Mouse (Mus musculus) WW6 (cell line): ENCODE results near the gene Bri3bp.
"Not testable (repeated sequence)": the region's sequence is repeated elsewhere in the genome, so short reads cannot be mapped to it uniquely, and the experiment has no call there.

Source experiments
- DNase-seq: peaks from one replicate; pipeline ENCODE4 v3.0.0-alpha.2; 2013; ENCODE audit warnings: low read depth, low spot score

The Bri3bp gene

DNA sequence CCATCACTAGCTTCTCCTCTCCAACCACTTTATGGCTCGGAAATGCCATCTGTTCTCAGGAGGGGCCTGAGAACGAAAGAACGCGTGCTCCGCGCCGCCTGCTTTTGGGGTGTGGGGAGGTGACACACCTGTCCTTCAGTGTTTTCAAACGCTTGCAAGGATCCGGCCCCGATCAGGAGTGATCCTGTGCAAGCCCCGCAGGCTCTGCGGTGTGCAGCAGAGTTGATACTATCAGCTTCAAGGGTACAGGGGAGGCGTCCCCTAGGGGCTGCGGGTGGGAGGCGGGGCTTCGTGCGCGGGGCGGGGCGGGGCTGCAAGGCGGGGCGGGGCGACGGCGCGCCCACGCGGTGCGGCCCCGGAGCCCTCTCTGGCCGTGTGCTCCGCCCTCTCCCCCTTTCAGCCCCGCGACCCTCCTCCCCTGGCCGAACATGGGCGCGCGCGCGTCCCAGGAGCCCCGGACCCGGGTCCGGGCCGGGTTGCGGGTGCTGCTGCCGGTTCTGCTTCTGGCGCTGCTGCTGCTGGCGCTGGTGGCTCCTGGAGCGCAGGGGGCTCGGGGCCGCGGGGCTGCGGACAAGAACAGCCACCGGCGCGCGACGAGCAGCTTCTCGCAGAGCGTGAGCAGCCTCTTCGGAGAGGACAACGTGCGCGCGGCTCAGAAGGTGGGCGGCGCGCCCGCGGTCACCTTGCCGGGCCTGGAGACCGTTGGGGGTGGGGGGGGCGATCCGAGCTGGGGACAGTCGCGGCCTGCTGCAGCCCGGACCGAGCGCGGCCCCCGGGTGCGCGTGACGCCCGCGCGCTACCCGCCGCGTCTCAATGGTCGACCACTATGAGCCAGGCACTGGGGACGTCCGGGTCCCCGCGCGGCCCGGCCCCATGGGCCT, at the start of gene Bri3bp:
Gene Bri3bp, plus strand, starts transcription at position 335 of the 881 bp plus-strand sequence.
- DNase-seq, result peak; percentile 48

GRCm38 (mm10) chr5:125391609-125392008, 49.8 kb upstream of the Bri3bp start:
- DNase-seq, result no peak

- DNase-seq, result not testable (repeated sequence)
These were observed 49.2 kb upstream of the Bri3bp start for GRCm38 (mm10) chr5:125392176-125392575.

- no peak for DNase-seq
These were observed 48.8 kb upstream of the Bri3bp start for GRCm38 (mm10) chr5:125392618-125392976.

GRCm38 (mm10) chr5:125392977-125393621, 48.3 kb upstream of the Bri3bp start:
- no peak for DNase-seq

DNA sequence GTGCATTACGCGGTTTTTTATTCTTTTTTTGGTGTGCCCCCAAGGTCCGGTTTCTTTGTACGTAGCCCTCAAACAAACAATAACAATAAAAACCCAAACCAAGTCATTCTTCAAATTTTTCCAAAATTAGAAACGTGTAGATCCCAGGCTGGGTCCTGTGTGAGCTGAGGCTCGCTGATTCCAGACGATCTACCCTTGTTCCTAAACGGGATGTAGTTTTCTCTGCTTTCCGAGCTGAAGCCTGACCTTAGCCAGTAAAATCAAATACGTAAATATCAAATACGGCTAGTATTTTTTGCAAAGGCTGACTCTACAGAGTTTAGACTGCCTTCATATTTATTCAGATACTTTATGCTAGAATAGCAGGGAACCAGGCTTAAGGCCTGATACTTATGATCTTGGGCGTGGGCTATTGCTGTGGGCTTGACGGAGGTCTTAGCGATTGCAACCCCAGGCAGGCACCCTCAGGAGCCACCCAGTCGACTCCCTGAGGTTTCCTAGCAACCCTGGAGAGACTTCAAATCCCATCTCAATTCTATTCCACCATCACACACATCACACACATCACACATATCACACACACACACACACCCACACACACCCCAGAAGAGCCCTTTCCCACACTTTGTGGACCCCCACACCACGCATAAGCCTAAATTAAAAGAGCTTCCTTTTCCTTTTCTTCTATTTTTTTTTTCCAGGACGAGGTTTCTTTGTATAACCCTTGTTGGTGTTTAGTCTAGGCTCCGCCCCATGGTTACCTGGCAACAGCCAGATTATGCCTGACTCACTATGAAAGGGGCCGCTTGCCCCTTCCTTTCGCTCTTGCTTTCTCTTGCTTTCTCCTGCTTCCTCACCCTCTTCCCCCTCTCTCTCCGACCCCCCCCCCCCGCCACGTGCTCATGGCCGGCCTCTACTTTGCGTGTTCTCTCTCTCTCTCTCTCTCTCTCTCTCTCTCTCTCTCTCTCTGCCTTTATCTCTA, 47.5 kb upstream of the Bri3bp start:
- no peak for DNase-seq

GRCm38 (mm10) chr5:125395008-125395407, 46.4 kb upstream of the Bri3bp start:
- DNase-seq, result no peak

- no peak for DNase-seq
These were observed 40.5 kb upstream of the Bri3bp start for GRCm38 (mm10) chr5:125400903-125401302.

DNA sequence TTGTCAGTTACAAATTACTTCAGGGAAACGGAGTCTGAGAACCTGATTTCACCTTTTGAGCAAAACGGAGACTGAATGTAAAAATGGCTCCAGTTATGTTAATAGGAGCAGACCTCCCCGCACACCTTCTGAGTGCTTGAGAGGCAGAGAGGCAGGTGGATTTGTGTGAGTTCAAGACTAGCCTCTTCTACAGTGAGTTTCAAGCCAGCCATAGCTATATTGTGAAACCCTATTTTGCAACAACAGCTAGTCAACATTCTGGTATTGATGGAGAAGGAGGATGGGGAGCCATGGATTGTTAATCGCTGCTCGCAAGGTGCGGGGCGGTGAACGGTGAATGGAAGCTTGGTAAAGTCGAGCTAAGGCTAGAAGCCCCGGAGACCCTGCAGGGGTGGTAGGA, 38.9 kb upstream of the Bri3bp start:
- DNase-seq, result no peak

DNA sequence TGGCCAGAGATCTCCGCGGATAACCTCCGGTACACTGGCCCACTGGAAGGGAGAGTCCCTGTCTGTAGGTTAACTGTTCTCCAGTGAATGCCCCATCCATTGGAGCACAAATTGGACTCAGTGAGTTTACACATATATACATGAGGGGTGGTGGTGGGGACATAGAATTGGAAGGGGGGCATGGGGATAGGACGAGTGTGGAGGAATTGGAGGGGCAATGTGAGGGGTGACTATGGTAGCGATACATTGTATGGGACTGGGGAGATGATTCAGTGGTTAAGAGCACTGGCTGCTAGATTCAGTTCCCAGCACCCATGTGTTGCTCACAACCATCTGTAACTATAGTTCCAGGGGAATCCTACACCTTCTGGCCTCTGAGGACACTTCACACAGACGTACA, 38.4 kb upstream of the Bri3bp start:
- DNase-seq, result no peak

- no peak for DNase-seq
These were observed 37.6 kb upstream of the Bri3bp start for GRCm38 (mm10) chr5:125403481-125404465.

- DNase-seq, result no peak
These were observed 36.8 kb upstream of the Bri3bp start for GRCm38 (mm10) chr5:125404536-125404902.

GRCm38 (mm10) chr5:125404903-125405545, 36.3 kb upstream of the Bri3bp start:
- DNase-seq, result no peak

DNA sequence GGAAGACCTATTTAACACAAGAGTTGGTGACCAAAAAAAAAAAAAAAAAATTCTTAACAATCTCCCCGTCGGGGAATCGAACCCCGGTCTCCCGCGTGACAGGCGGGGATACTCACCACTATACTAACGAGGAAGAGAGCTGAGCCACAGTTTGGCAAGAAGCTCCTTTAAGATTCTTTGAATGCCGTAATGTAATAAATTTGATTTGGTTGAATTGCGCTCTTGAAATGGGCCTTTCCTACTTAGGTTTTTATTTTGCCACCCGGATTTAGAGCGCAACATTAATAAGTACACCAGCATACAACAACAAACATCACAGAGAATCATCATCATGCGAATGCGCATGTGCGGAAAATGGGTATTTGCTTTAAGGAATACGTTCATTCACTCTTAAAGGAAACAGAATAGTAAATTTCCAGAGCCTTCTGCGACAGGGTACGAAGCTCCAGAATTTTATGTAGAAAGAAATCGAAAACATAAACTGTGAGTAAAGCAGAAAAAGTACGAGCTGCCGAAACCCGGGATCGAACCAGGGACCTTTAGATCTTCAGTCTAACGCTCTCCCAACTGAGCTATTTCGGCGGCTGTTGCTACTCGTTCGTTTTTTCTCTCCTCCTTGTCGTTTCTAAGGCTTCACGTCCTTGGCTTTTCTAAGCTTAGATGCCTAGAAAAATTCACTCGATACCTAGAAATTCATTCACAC, 35.7 kb upstream of the Bri3bp start:
- DNase-seq, result no peak

- DNase-seq, result no peak
These were observed 34.9 kb upstream of the Bri3bp start for GRCm38 (mm10) chr5:125406322-125407016.

GRCm38 (mm10) chr5:125407020-125407830, 34.1 kb upstream of the Bri3bp start:
- no peak for DNase-seq

GRCm38 (mm10) chr5:125407910-125408575, 33.3 kb upstream of the Bri3bp start:
- DNase-seq, result no peak

DNA sequence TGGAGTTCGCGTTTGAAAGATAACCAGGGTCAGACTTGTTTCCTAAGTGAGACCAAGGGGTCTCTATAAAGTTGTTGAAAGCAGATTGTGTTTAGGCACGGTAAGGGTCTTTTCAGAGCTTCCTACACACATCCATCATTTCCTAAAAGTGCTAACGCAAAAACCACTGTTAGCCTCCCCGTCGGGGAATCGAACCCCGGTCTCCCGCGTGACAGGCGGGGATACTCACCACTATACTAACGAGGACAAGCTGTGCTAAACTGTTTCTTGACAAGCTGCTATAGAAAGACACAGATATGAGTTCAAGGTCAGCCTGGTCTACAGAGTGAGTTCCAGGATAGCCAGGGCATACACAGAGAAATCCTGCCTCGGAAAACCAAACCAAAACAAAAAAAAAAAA, 32.5 kb upstream of the Bri3bp start:
- no peak for DNase-seq
